Mouse (Mus musculus) forebrain, postnatal 0 days (tissue): ENCODE measurements at regions not wholly inside any gene's neighbourhood (a gene's known extent, or its start where the extent isn't known, plus 50 kb on each side); places are given as distances from the start of the nearest gene placed in this dataset.

ENCODE experiments used
- ATAC-seq: fragments of 200-750 bp; cut with Nextera tagmentation; 2 replicates; pipeline ENCODE4 v1.8.0; 2017; ENCODE audit warnings: mild to moderate bottlenecking, moderate library complexity
- DNase-seq: peaks from one replicate; pipeline ENCODE4 v3.0.0-alpha.2; 2015
- H3K27ac ChIP-seq: fragments of 300-500 bp; sonication (generic); 2 replicates; pipeline ENCODE4 v1.5.1; 2014; ENCODE audit warnings: low read depth, mild to moderate bottlenecking, antibody characterized with exemption, low read length, moderate library complexity, mixed read lengths
- H3K27me3 ChIP-seq: fragments of 300-500 bp; sonication (generic); 2 replicates; pipeline ENCODE4 v1.6.1; 2014; ENCODE audit warnings: mild to moderate bottlenecking, low read length, mixed read lengths; ENCODE audit not compliant: insufficient read depth
- H3K36me3 ChIP-seq: fragments of 300-500 bp; sonication (generic); 2 replicates; pipeline ENCODE4 v1.6.1; 2014; ENCODE audit warnings: mild to moderate bottlenecking, moderate library complexity; ENCODE audit not compliant: insufficient read depth
- H3K4me1 ChIP-seq: fragments of 300-500 bp; sonication (generic); 2 replicates; pipeline ENCODE4 v1.6.1; 2014; ENCODE audit warnings: antibody characterized with exemption; ENCODE audit not compliant: insufficient read depth
- H3K4me2 ChIP-seq: fragments of 300-500 bp; sonication (generic); 2 replicates; pipeline ENCODE4 v1.6.1; 2014; ENCODE audit warnings: low read depth, mild to moderate bottlenecking, moderate library complexity
- H3K4me3 ChIP-seq: fragments of 300-500 bp; sonication (generic); 2 replicates; pipeline ENCODE4 v1.5.1; 2014; ENCODE audit warnings: low read depth, low read length, mixed read lengths
- H3K9ac ChIP-seq: fragments of 300-500 bp; sonication (generic); 2 replicates; pipeline ENCODE4 v1.6.1; 2014; ENCODE audit warnings: mild to moderate bottlenecking
- H3K9me3 ChIP-seq: fragments of 300-500 bp; sonication (generic); 2 replicates; pipeline ENCODE4 v1.6.1; 2016; ENCODE audit warnings: low read length
- CTCF ChIP-seq: sonication (generic); IDR thresholded peaks from 2 replicates; pipeline ENCODE4 v1.5.1; 2016; ENCODE audit warnings: antibody characterized with exemption, control low read depth, low read depth
- WGBS: fragments of 180-500 bp; shearing (Covaris S2); extraction: QIAGEN DNeasy Blood & Tissue Kit; methylation state at CpG from one replicate; pipeline ENCODE4 v1.1.7; 2014; 5-methylcytosine and 5-hydroxymethylcytosine counted together

GRCm38 (mm10) chr7:113060991-113061390 lies 107.2 kb downstream of the Rassf10 start:
- no peak overlapping the region for H3K27ac ChIP-seq
- H3K36me3 ChIP-seq = no peaks in the 10 kb centered on the region
- H3K4me1 ChIP-seq = no peaks in the 10 kb centered on the region
- H3K9ac ChIP-seq = no peak overlapping the region
- ATAC-seq = no peak
- DNase-seq = no peak
- no peaks in the 10 kb centered on the region for H3K9me3 ChIP-seq
- no peak overlapping the region for H3K4me3 ChIP-seq
- 76% methylated on average over 7 of the region's 7 CpGs for WGBS
- no peaks in the 10 kb centered on the region for H3K27me3 ChIP-seq
- H3K4me2 ChIP-seq = no peak overlapping the region
- TF ChIP-seq CTCF = no peak

- H3K9me3 ChIP-seq = no peaks in the 10 kb centered on the region
- no peak for ATAC-seq
- H3K4me1 ChIP-seq = no peaks in the 10 kb centered on the region
- no peak overlapping the region for H3K9ac ChIP-seq
- H3K36me3 ChIP-seq = no peaks in the 10 kb centered on the region
- H3K27ac ChIP-seq = no peak overlapping the region
- 76% methylated on average over 12 of the region's 12 CpGs for WGBS
- no peak for DNase-seq
- no peak overlapping the region for H3K4me3 ChIP-seq
- H3K27me3 ChIP-seq = no peaks in the 10 kb centered on the region
- TF ChIP-seq CTCF = no peak
- no peak overlapping the region for H3K4me2 ChIP-seq
Measured at GRCm38 (mm10) chr7:113066536-113066935, 112.8 kb downstream of the Rassf10 start.

- DNase-seq (no peak), ATAC-seq (no peak)
- Histone ChIP-seq H3K4me3 (no peak overlapping the region), H3K27me3 (no peaks in the 10 kb centered on the region), H3K27ac (no peak overlapping the region), H3K4me1 (no peaks in the 10 kb centered on the region), H3K4me2 (no peak overlapping the region), H3K9me3 (no peaks in the 10 kb centered on the region), H3K36me3 (no peaks in the 10 kb centered on the region), H3K9ac (no peak overlapping the region)
- TF ChIP-seq CTCF = no peak
- 97% methylated on average over 6 of the region's 6 CpGs for WGBS
Measured at GRCm38 (mm10) chr7:113068296-113068695, 114.5 kb downstream of the Rassf10 start.

- no peaks in the 10 kb centered on the region for H3K27me3 ChIP-seq
Measured at GRCm38 (mm10) chr7:113069336-113069924, 115.7 kb downstream of the Rassf10 start.

GRCm38 (mm10) chr7:113071418-113071817 lies 117.7 kb downstream of the Rassf10 start:
- Histone ChIP-seq H3K4me3 (no peak overlapping the region), H3K36me3 (no peaks in the 10 kb centered on the region), H3K27me3 (no peaks in the 10 kb centered on the region), H3K9ac (no peak overlapping the region), H3K9me3 (no peaks in the 10 kb centered on the region), H3K4me1 (no peaks in the 10 kb centered on the region), H3K4me2 (no peak overlapping the region), H3K27ac (no peak overlapping the region)
- WGBS = 87% methylated on average over 1 of the region's 1 CpGs
- no peak for ATAC-seq
- no peak for TF ChIP-seq CTCF
- no peak for DNase-seq

More at GRCm38 (mm10) chr7:113069336-113069924, 115.7 kb downstream of the Rassf10 start:
- Histone ChIP-seq H3K9ac (no peak overlapping the region), H3K9me3 (no peaks in the 10 kb centered on the region), H3K4me1 (no peaks in the 10 kb centered on the region), H3K36me3 (no peaks in the 10 kb centered on the region), H3K4me3 (no peak overlapping the region), H3K27ac (no peak overlapping the region), H3K4me2 (no peak overlapping the region)
- TF ChIP-seq CTCF = no peak
- ATAC-seq (no peak), DNase-seq (no peak)
- WGBS = 67% methylated on average over 4 of the region's 4 CpGs

- WGBS = 46% methylated on average over 6 of the region's 6 CpGs
- Histone ChIP-seq H3K9me3 (no peaks in the 10 kb centered on the region), H3K4me3 (no peak overlapping the region), H3K4me2 (no peak overlapping the region), H3K9ac (no peak overlapping the region), H3K36me3 (no peaks in the 10 kb centered on the region), H3K27ac (no peak overlapping the region), H3K4me1 (no peaks in the 10 kb centered on the region), H3K27me3 (no peaks in the 10 kb centered on the region)
- no peak for DNase-seq
- no peak for TF ChIP-seq CTCF
- no peak for ATAC-seq
Measured at GRCm38 (mm10) chr7:113073781-113074180, 120.0 kb downstream of the Rassf10 start.

GRCm38 (mm10) chr7:113075371-113075770 lies 121.6 kb downstream of the Rassf10 start:
- H3K4me2 ChIP-seq = no peak overlapping the region
- TF ChIP-seq CTCF = no peak

More at GRCm38 (mm10) chr7:113075371-113075770, 121.6 kb downstream of the Rassf10 start:
- H3K9ac ChIP-seq = no peak overlapping the region
- H3K4me1 ChIP-seq = no peaks in the 10 kb centered on the region
- no peaks in the 10 kb centered on the region for H3K36me3 ChIP-seq
- no peaks in the 10 kb centered on the region for H3K27me3 ChIP-seq
- no peak overlapping the region for H3K27ac ChIP-seq
- 78% methylated on average over 6 of the region's 6 CpGs for WGBS
- DNase-seq = no peak
- no peaks in the 10 kb centered on the region for H3K9me3 ChIP-seq
- no peak for ATAC-seq
- H3K4me3 ChIP-seq = no peak overlapping the region
